Comparison of ENCODE assay signal across 10 mouse cellular contexts in the genomic region with DNA sequence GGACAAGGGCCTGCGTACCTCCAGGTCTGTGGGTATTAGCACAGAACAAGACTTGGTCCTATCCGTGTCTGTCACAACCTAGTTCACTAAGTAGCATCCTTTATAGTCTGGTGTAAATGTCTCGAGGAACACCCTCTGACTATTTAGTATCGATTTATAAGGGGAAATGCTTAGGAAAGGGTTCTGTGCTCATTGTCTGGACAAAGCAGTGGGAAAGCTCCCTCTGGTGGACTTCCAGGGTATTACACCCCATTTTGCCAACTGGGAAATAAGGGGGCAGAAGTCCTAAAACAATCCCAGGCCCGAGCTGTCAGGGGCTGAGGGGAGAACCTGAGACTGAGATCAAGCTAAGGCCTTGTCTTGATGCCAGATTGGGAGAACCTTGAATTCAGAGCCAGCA. TPM values are rescaled to one million over a fixed set of nuclear protein-coding genes. Genes with fewer than 3 reads are reported as not detected.
DNase-seq lines count a peak whose midpoint lies in the region; ATAC-seq lines count a peak whose summit lies in the region.
"Had no signal": no experiment of that assay in that cellular context is flagged by ENCODE, and none has a peak within 500 bp of the region (broad histone marks: within the 10 kb centered on the region; RNA-seq: fewer than 3 reads in every experiment).

No protein-coding gene starts in this region.

- WGBS in forebrain, embryonic 11.5 days: 27% methylated on average over 5 of the region's 5 CpGs
- WGBS in hindbrain, embryonic 16.5 days: 21% methylated on average over 5 of the region's 5 CpGs

- DNase-seq in layer of hippocampus, adult 11-12 months (ENCODE audit: low spot score): peak; percentile 80
- no peak for DNase-seq in layer of hippocampus, adult 9-11 months
- DNase-seq in c-Kit-positive CD71-positive TER-119-negative erythroid progenitor cells, embryonic 14.5 days (ENCODE audit: low read depth): peak; percentile 67
- peak; percentile 85 for DNase-seq in forebrain, embryonic 11.5 days (ENCODE audit: low spot score)
- peak; percentile 80 for DNase-seq in left cerebral cortex, postnatal 4 days
- peak; percentile 70 to 91 for DNase-seq in spleen, postnatal 4 days (ENCODE audit: low spot score in 2 of 2)

- ATAC-seq in forebrain, embryonic 11.5 days (replicated peaks; ENCODE audit: low FRiP score): no peak
- ATAC-seq in hindbrain, embryonic 16.5 days: peak; percentile 45; the same call in 1 of the 2 replicates
- peak; percentile 44; the same call in 1 of the 2 replicates for ATAC-seq in monocyte, adult 5-6 weeks (replicated peaks; ENCODE audit: insufficient number of reproducible peaks, low FRiP score, low TSS enrichment, poor library complexity, severe bottlenecking)

- no peak overlapping the region for H3K27ac ChIP-seq in forebrain, embryonic 11.5 days (ENCODE audit: low read depth, low read length)
- H3K27ac ChIP-seq in hindbrain, embryonic 16.5 days (ENCODE audit: low read depth, low read length): no peak overlapping the region
- H3K27ac ChIP-seq: embryonic facial prominence, embryonic 13.5 days; macrophage had no signal

- no peaks in the 10 kb centered on the region for H3K4me1 ChIP-seq in forebrain, embryonic 11.5 days (replicated peaks; ENCODE audit: control insufficient read depth, insufficient read depth, low read length)
- H3K4me1 ChIP-seq in hindbrain, embryonic 16.5 days (ENCODE audit: control insufficient read depth, insufficient read depth, low read depth, low read length): no peaks in the 10 kb centered on the region

- no peaks in the 10 kb centered on the region; the same call in 1 of the 2 replicates for H3K36me3 ChIP-seq in forebrain, embryonic 11.5 days (ENCODE audit: control insufficient read depth, insufficient read depth, low read length)
- peaks cover 16% of the 10 kb centered on the region for H3K36me3 ChIP-seq in hindbrain, embryonic 16.5 days (ENCODE audit: control insufficient read depth, insufficient read depth, low read length)

- H3K4me3 ChIP-seq in forebrain, embryonic 11.5 days (ENCODE audit: low read depth, low read length): no peak overlapping the region
- H3K4me3 ChIP-seq in hindbrain, embryonic 16.5 days (ENCODE audit: low read length): no peak overlapping the region
- H3K4me3 ChIP-seq: embryonic facial prominence, embryonic 13.5 days had no signal

- intact Hi-C loops in left cerebral cortex, postnatal 4 days (cut with DNase I): loop anchor here (5.0 kb wide), 1 partner anchor 95 kb away; no protein-coding TSS in a partner anchor

- no peak overlapping the region for H3K9ac ChIP-seq in forebrain, embryonic 11.5 days (ENCODE audit: low read length)
- H3K9ac ChIP-seq in hindbrain, embryonic 16.5 days (ENCODE audit: low read depth, low read length): peak overlapping the region; percentile 44; the same call in 1 of the 2 replicates
- H3K9ac ChIP-seq: embryonic facial prominence, embryonic 13.5 days had no signal

- H3K27me3 ChIP-seq in forebrain, embryonic 11.5 days (ENCODE audit: control insufficient read depth, insufficient read depth, low read length): no peaks in the 10 kb centered on the region
- H3K27me3 ChIP-seq in hindbrain, embryonic 16.5 days (replicated peaks; ENCODE audit: control insufficient read depth, insufficient read depth, low read length): no peaks in the 10 kb centered on the region
- H3K27me3 ChIP-seq: embryonic facial prominence, embryonic 13.5 days had no signal

- H3K4me2 ChIP-seq in forebrain, embryonic 11.5 days (ENCODE audit: low read depth, low read length, severe bottlenecking): no peak overlapping the region
- no peak overlapping the region for H3K4me2 ChIP-seq in hindbrain, embryonic 16.5 days (ENCODE audit: low read length)
- H3K4me2 ChIP-seq: embryonic facial prominence, embryonic 13.5 days had no signal

- H3K9me3 ChIP-seq in forebrain, embryonic 11.5 days (ENCODE audit: control insufficient read depth, low read length): no peaks in the 10 kb centered on the region
- H3K9me3 ChIP-seq in hindbrain, embryonic 16.5 days (ENCODE audit: control insufficient read depth, low read length): no peaks in the 10 kb centered on the region
- H3K9me3 ChIP-seq: embryonic facial prominence, embryonic 13.5 days had no signal

RNA-seq across cellular contexts. Expression of gene Chmp1a, which starts 10.3 kb away (rescaled TPM):
- polyA plus RNA-seq in forebrain, embryonic 11.5 days (2014; fragmentation: Nextera tagmentation; extraction: Ambion mirVana): 117 and 126 TPM in 2 replicates
- 221 and 224 TPM in 2 replicates for polyA plus RNA-seq in hindbrain, embryonic 16.5 days (2015; fragmentation: Nextera tagmentation; extraction: Ambion mirVana)
- 100 to 1,000 TPM; 103 to 129 TPM for total RNA-seq in left cerebral cortex, postnatal 4 days (2021)
- 53.4 to 64.6 TPM (median 62.4 TPM) in 3 replicates for total RNA-seq in monocyte, adult 5-6 weeks (2017)

RNA-seq across cellular contexts. Expression of gene Spata33, which starts 10.3 kb away (rescaled TPM):
- 5.9 and 6.0 TPM in 2 replicates for polyA plus RNA-seq in forebrain, embryonic 11.5 days (2014; fragmentation: Nextera tagmentation; extraction: Ambion mirVana)
- polyA plus RNA-seq in hindbrain, embryonic 16.5 days (2015; fragmentation: Nextera tagmentation; extraction: Ambion mirVana): 7.0 and 7.1 TPM in 2 replicates
- 1 to 10 TPM; 7.3 to 8.9 TPM for total RNA-seq in left cerebral cortex, postnatal 4 days (2021)
- not detected in 3 replicates for total RNA-seq in monocyte, adult 5-6 weeks (2017)

RNA-seq across cellular contexts. Expression of gene Dpep1, which starts 16.2 kb away (rescaled TPM):
- 0.81 and 1.5 TPM in 2 replicates for polyA plus RNA-seq in forebrain, embryonic 11.5 days (2014; fragmentation: Nextera tagmentation; extraction: Ambion mirVana)
- polyA plus RNA-seq in hindbrain, embryonic 16.5 days (2015; fragmentation: Nextera tagmentation; extraction: Ambion mirVana): 0.68 and 0.72 TPM in 2 replicates
- not detected for total RNA-seq in left cerebral cortex, postnatal 4 days (2021)
- not detected in 3 replicates for total RNA-seq in monocyte, adult 5-6 weeks (2017)
- polyA plus RNA-seq: macrophage had no signal

RNA-seq across cellular contexts. Expression of gene Cdk10, which starts 22.4 kb away (rescaled TPM):
- 36.0 and 36.6 TPM in 2 replicates for polyA plus RNA-seq in forebrain, embryonic 11.5 days (2014; fragmentation: Nextera tagmentation; extraction: Ambion mirVana)
- polyA plus RNA-seq in hindbrain, embryonic 16.5 days (2015; fragmentation: Nextera tagmentation; extraction: Ambion mirVana): 47.2 and 53.3 TPM in 2 replicates
- 10 to 100 TPM; 84.6 to 91.6 TPM for total RNA-seq in left cerebral cortex, postnatal 4 days (2021)
- total RNA-seq in monocyte, adult 5-6 weeks (2017): 25.8 to 42.8 TPM (median 39.1 TPM) in 3 replicates

RNA-seq across cellular contexts. Expression of gene Spata2l, which starts 33.7 kb away (rescaled TPM):
- polyA plus RNA-seq in forebrain, embryonic 11.5 days (2014; fragmentation: Nextera tagmentation; extraction: Ambion mirVana): 1.8 and 2.0 TPM in 2 replicates
- 13.0 and 13.8 TPM in 2 replicates for polyA plus RNA-seq in hindbrain, embryonic 16.5 days (2015; fragmentation: Nextera tagmentation; extraction: Ambion mirVana)
- 10 to 100 TPM; 22.6 to 28.6 TPM for total RNA-seq in left cerebral cortex, postnatal 4 days (2021)
- 0.85 to 3.6 TPM (median 0.95 TPM) in 3 replicates for total RNA-seq in monocyte, adult 5-6 weeks (2017)
